Mouse (Mus musculus): Measurements from ENCODE around the gene Matn4. TPM values are rescaled to one million over a fixed set of nuclear protein-coding genes. Genes with fewer than 3 reads are reported as not detected.

Matn4 gene
- polyA plus RNA-seq (2014; fragmentation: Nextera tagmentation; extraction: Ambion mirVana), result not detected in 2 replicates

- DNase-seq (ENCODE audit: low spot score) (no peak), ATAC-seq (replicated peaks; ENCODE audit: low FRiP score) (no peak)
- Histone ChIP-seq H3K4me2 (ENCODE audit: low read depth, low read length, severe bottlenecking) (peak within 1 kb of the TSS; percentile 41; the same call in 1 of the 2 replicates), H3K9ac (ENCODE audit: low read length) (peak within 1 kb of the TSS; percentile 17; the same call in 1 of the 2 replicates), H3K4me3 (ENCODE audit: low read depth, low read length) (peak within 1 kb of the TSS; percentile 17; the same call in 1 of the 2 replicates), H3K9me3 (ENCODE audit: control insufficient read depth, low read length) (no peaks in the 10 kb centered on the region), H3K4me1 (replicated peaks; ENCODE audit: control insufficient read depth, insufficient read depth, low read length) (peaks cover 3% of the 10 kb centered on the region; the same call in 1 of the 2 replicates), H3K36me3 (ENCODE audit: control insufficient read depth, insufficient read depth, low read length) (no peaks in the 10 kb centered on the region), H3K27me3 (ENCODE audit: control insufficient read depth, insufficient read depth, low read length) (peaks cover 90% of the 10 kb centered on the region), H3K27ac (ENCODE audit: low read depth, low read length) (no peak within 1 kb of the TSS)
- WGBS, result 7% methylated on average over 9 of the region's 9 CpGs
These were observed at the start of gene Matn4 for GRCm38 (mm10) chr2:164405060-164405459. Matn4 (minus strand) TSS chr2:164405160.

- no peak overlapping the region for H3K4me2 ChIP-seq (ENCODE audit: low read depth, low read length, severe bottlenecking)
- H3K4me3 ChIP-seq (ENCODE audit: low read depth, low read length), result no peak overlapping the region
- H3K9me3 ChIP-seq (ENCODE audit: control insufficient read depth, low read length), result no peaks in the 10 kb centered on the region
- no peak overlapping the region for H3K27ac ChIP-seq (ENCODE audit: low read depth, low read length)
- no peaks in the 10 kb centered on the region; the same call in 1 of the 2 replicates for H3K4me1 ChIP-seq (replicated peaks; ENCODE audit: control insufficient read depth, insufficient read depth, low read length)
- ATAC-seq (replicated peaks; ENCODE audit: low FRiP score), result no peak
- DNase-seq (ENCODE audit: low spot score), result no peak
- 73% methylated on average over 7 of the region's 7 CpGs for WGBS
- no peaks in the 10 kb centered on the region for H3K27me3 ChIP-seq (ENCODE audit: control insufficient read depth, insufficient read depth, low read length)
- H3K9ac ChIP-seq (ENCODE audit: low read length), result no peak overlapping the region
- no peaks in the 10 kb centered on the region for H3K36me3 ChIP-seq (ENCODE audit: control insufficient read depth, insufficient read depth, low read length)
These were observed 49.0 kb upstream of the Matn4 start for GRCm38 (mm10) chr2:164453887-164454500.

- 87% methylated on average over 14 of the region's 14 CpGs for WGBS
- Histone ChIP-seq H3K9ac (ENCODE audit: low read length) (no peak overlapping the region), H3K36me3 (ENCODE audit: control insufficient read depth, insufficient read depth, low read length) (no peaks in the 10 kb centered on the region), H3K9me3 (ENCODE audit: control insufficient read depth, low read length) (no peaks in the 10 kb centered on the region), H3K4me1 (replicated peaks; ENCODE audit: control insufficient read depth, insufficient read depth, low read length) (no peaks in the 10 kb centered on the region; the same call in 1 of the 2 replicates), H3K27me3 (ENCODE audit: control insufficient read depth, insufficient read depth, low read length) (no peaks in the 10 kb centered on the region), H3K4me2 (ENCODE audit: low read depth, low read length, severe bottlenecking) (no peak overlapping the region), H3K4me3 (ENCODE audit: low read depth, low read length) (no peak overlapping the region), H3K27ac (ENCODE audit: low read depth, low read length) (no peak overlapping the region)
- no peak for ATAC-seq (replicated peaks; ENCODE audit: low FRiP score)
- DNase-seq (ENCODE audit: low spot score), result no peak
These were observed 48.2 kb upstream of the Matn4 start for GRCm38 (mm10) chr2:164453047-164453757.

- Histone ChIP-seq H3K9ac (ENCODE audit: low read length) (no peak overlapping the region), H3K36me3 (ENCODE audit: control insufficient read depth, insufficient read depth, low read length) (no peaks in the 10 kb centered on the region), H3K4me2 (ENCODE audit: low read depth, low read length, severe bottlenecking) (no peak overlapping the region), H3K4me3 (ENCODE audit: low read depth, low read length) (no peak overlapping the region), H3K9me3 (ENCODE audit: control insufficient read depth, low read length) (no peaks in the 10 kb centered on the region), H3K27me3 (ENCODE audit: control insufficient read depth, insufficient read depth, low read length) (no peaks in the 10 kb centered on the region), H3K27ac (ENCODE audit: low read depth, low read length) (no peak overlapping the region), H3K4me1 (replicated peaks; ENCODE audit: control insufficient read depth, insufficient read depth, low read length) (no peaks in the 10 kb centered on the region; the same call in 1 of the 2 replicates)
- DNase-seq (ENCODE audit: low spot score) (no peak), ATAC-seq (replicated peaks; ENCODE audit: low FRiP score) (no peak)
- 52% methylated on average over 12 of the region's 13 CpGs for WGBS
These were observed 47.2 kb upstream of the Matn4 start for GRCm38 (mm10) chr2:164452000-164452676.

GRCm38 (mm10) chr2:164449341-164450042 lies 44.5 kb upstream of the Matn4 start:
- Histone ChIP-seq H3K27me3 (ENCODE audit: control insufficient read depth, insufficient read depth, low read length) (no peaks in the 10 kb centered on the region), H3K36me3 (ENCODE audit: control insufficient read depth, insufficient read depth, low read length) (no peaks in the 10 kb centered on the region), H3K4me1 (replicated peaks; ENCODE audit: control insufficient read depth, insufficient read depth, low read length) (no peaks in the 10 kb centered on the region), H3K4me3 (ENCODE audit: low read depth, low read length) (no peak overlapping the region), H3K9me3 (ENCODE audit: control insufficient read depth, low read length) (no peaks in the 10 kb centered on the region), H3K4me2 (ENCODE audit: low read depth, low read length, severe bottlenecking) (no peak overlapping the region), H3K9ac (ENCODE audit: low read length) (no peak overlapping the region), H3K27ac (ENCODE audit: low read depth, low read length) (no peak overlapping the region)
- 88% methylated on average over 14 of the region's 14 CpGs for WGBS
- no peak for DNase-seq (ENCODE audit: low spot score)
- no peak for ATAC-seq (replicated peaks; ENCODE audit: low FRiP score)

- Histone ChIP-seq H3K27me3 (ENCODE audit: control insufficient read depth, insufficient read depth, low read length) (no peaks in the 10 kb centered on the region), H3K4me3 (ENCODE audit: low read depth, low read length) (no peak overlapping the region), H3K9ac (ENCODE audit: low read length) (no peak overlapping the region), H3K4me2 (ENCODE audit: low read depth, low read length, severe bottlenecking) (no peak overlapping the region), H3K27ac (ENCODE audit: low read depth, low read length) (no peak overlapping the region), H3K9me3 (ENCODE audit: control insufficient read depth, low read length) (no peaks in the 10 kb centered on the region), H3K36me3 (ENCODE audit: control insufficient read depth, insufficient read depth, low read length) (no peaks in the 10 kb centered on the region), H3K4me1 (replicated peaks; ENCODE audit: control insufficient read depth, insufficient read depth, low read length) (no peaks in the 10 kb centered on the region)
- DNase-seq (ENCODE audit: low spot score) (no peak), ATAC-seq (replicated peaks; ENCODE audit: low FRiP score) (no peak)
- WGBS, result 88% methylated on average over 5 of the region's 5 CpGs
These were observed 44.0 kb upstream of the Matn4 start for GRCm38 (mm10) chr2:164448921-164449320.

GRCm38 (mm10) chr2:164448140-164448539 lies 43.2 kb upstream of the Matn4 start:
- no peak overlapping the region for H3K9ac ChIP-seq (ENCODE audit: low read length)
- 95% methylated on average over 1 of the region's 1 CpGs for WGBS

GRCm38 (mm10) chr2:164446086-164446469 lies 41.1 kb upstream of the Matn4 start:
- H3K27ac ChIP-seq (ENCODE audit: low read depth, low read length), result no peak overlapping the region
- peaks cover 4% of the 10 kb centered on the region; the same call in 1 of the 2 replicates for H3K27me3 ChIP-seq (ENCODE audit: control insufficient read depth, insufficient read depth, low read length)
- ATAC-seq (replicated peaks; ENCODE audit: low FRiP score) (no peak), DNase-seq (ENCODE audit: low spot score) (no peak)
- H3K4me3 ChIP-seq (ENCODE audit: low read depth, low read length), result no peak overlapping the region
- H3K4me1 ChIP-seq (replicated peaks; ENCODE audit: control insufficient read depth, insufficient read depth, low read length), result peaks cover 9% of the 10 kb centered on the region
- 79% methylated on average over 3 of the region's 3 CpGs for WGBS
- no peak overlapping the region for H3K4me2 ChIP-seq (ENCODE audit: low read depth, low read length, severe bottlenecking)
- H3K9ac ChIP-seq (ENCODE audit: low read length), result no peak overlapping the region
- no peaks in the 10 kb centered on the region for H3K9me3 ChIP-seq (ENCODE audit: control insufficient read depth, low read length)
- H3K36me3 ChIP-seq (ENCODE audit: control insufficient read depth, insufficient read depth, low read length), result no peaks in the 10 kb centered on the region

More at GRCm38 (mm10) chr2:164448140-164448539, 43.2 kb upstream of the Matn4 start:
- H3K27me3 ChIP-seq (ENCODE audit: control insufficient read depth, insufficient read depth, low read length), result peaks cover 2% of the 10 kb centered on the region; the same call in 1 of the 2 replicates
- H3K9me3 ChIP-seq (ENCODE audit: control insufficient read depth, low read length), result no peaks in the 10 kb centered on the region
- H3K36me3 ChIP-seq (ENCODE audit: control insufficient read depth, insufficient read depth, low read length), result no peaks in the 10 kb centered on the region
- no peak overlapping the region for H3K4me3 ChIP-seq (ENCODE audit: low read depth, low read length)
- peaks cover 6% of the 10 kb centered on the region for H3K4me1 ChIP-seq (replicated peaks; ENCODE audit: control insufficient read depth, insufficient read depth, low read length)
- H3K4me2 ChIP-seq (ENCODE audit: low read depth, low read length, severe bottlenecking), result no peak overlapping the region
- ATAC-seq (replicated peaks; ENCODE audit: low FRiP score), result no peak
- no peak for DNase-seq (ENCODE audit: low spot score)
- H3K27ac ChIP-seq (ENCODE audit: low read depth, low read length), result no peak overlapping the region
